Mouse (Mus musculus) fat pad, adult 2 months (tissue): ENCODE results near the gene Gm21738.
"Not testable (repeated sequence)": the region's sequence is repeated elsewhere in the genome, so short reads cannot be mapped to it uniquely, and the experiment has no call there.

Experiments
- DNase-seq: peaks from one replicate; pipeline ENCODE4 v3.0.0-alpha.2; 2011; ENCODE audit warnings: low read depth, low spot score; ENCODE audit errors: extremely low read depth

Gene Gm21738

GRCm38 (mm10) chr14:19418830-19419229, at the start of gene Gm21738:
TSS of gene Gm21738 (minus strand) at chr14:19418930.
- DNase-seq = not testable (repeated sequence)

GRCm38 (mm10) chr14:19383741-19384140, 35.0 kb downstream of the Gm21738 start:
- DNase-seq = not testable (repeated sequence)
